Mouse (Mus musculus) heart, embryonic 14.5 days (tissue): ENCODE results near the gene 4930402H24Rik. TPM values are rescaled to one million over a fixed set of nuclear protein-coding genes. Genes with fewer than 3 reads are reported as not detected.
A peak's percentile ranks its signal among the peaks of the same experiment; 100 is the strongest.

Experiments used
- ATAC-seq: fragments of 200-750 bp; cut with Nextera tagmentation; 2 replicates; pipeline ENCODE4 v1.8.0; 2017; ENCODE audit warnings: low read depth, moderate TSS enrichment; ENCODE audit not compliant: insufficient number of reproducible peaks, insufficient read depth, low FRiP score
- H3K27ac ChIP-seq, 2 experiments: fragments of 200-500 bp in 1 of 2; fragments of 300-500 bp in 1 of 2; sonication (generic) in 1 of 2; replicated peaks in 1 of 2; 2 replicates each; pipeline ENCODE4 v1.5.1; 2012 to 2014; ENCODE audit warnings: low read depth in 2 of 2, low read length in 2 of 2, control low read depth in 1 of 2, mild to moderate bottlenecking in 1 of 2, mixed read lengths in 1 of 2; ENCODE audit not compliant: control insufficient read depth in 1 of 2, insufficient read depth in 1 of 2
- H3K27me3 ChIP-seq: fragments of 300-500 bp; sonication (generic); 2 replicates; pipeline ENCODE4 v1.6.1; 2014; ENCODE audit warnings: mild to moderate bottlenecking, low read length, control low read depth; ENCODE audit not compliant: control insufficient read depth, insufficient read depth
- H3K36me3 ChIP-seq: fragments of 300-500 bp; sonication (generic); 2 replicates; pipeline ENCODE4 v1.6.1; 2014; ENCODE audit warnings: mild to moderate bottlenecking, control low read depth, low read length, mixed read lengths; ENCODE audit not compliant: control insufficient read depth, insufficient read depth
- H3K4me1 ChIP-seq, 2 experiments: fragments of 200-500 bp in 1 of 2; fragments of 300-500 bp in 1 of 2; sonication (generic) in 1 of 2; 2 replicates each; pipeline ENCODE4 v1.6.1; 2012 to 2014; ENCODE audit warnings: low read length in 2 of 2, control low read depth in 1 of 2, mixed read lengths in 1 of 2; ENCODE audit not compliant: control insufficient read depth in 2 of 2, insufficient read depth in 2 of 2
- H3K4me2 ChIP-seq: fragments of 300-500 bp; sonication (generic); 2 replicates; pipeline ENCODE4 v1.6.1; 2014; ENCODE audit warnings: mild to moderate bottlenecking, low read length
- H3K4me3 ChIP-seq, 2 experiments: fragments of 200-500 bp in 1 of 2; fragments of 300-500 bp in 1 of 2; sonication (generic) in 1 of 2; 2 replicates each; pipeline ENCODE4 v1.5.1; 2012 to 2014; ENCODE audit warnings: low read length in 2 of 2, mild to moderate bottlenecking in 2 of 2, control low read depth in 1 of 2, low read depth in 1 of 2, moderate library complexity in 1 of 2; ENCODE audit not compliant: control insufficient read depth in 1 of 2, insufficient read depth in 1 of 2
- H3K9ac ChIP-seq: fragments of 300-500 bp; sonication (generic); 2 replicates; pipeline ENCODE4 v1.6.1; 2014; ENCODE audit warnings: mild to moderate bottlenecking, low read length
- H3K9me3 ChIP-seq: fragments of 300-500 bp; sonication (generic); 2 replicates; pipeline ENCODE4 v1.6.1; 2016; ENCODE audit warnings: low read length, control low read depth; ENCODE audit not compliant: control insufficient read depth
- WGBS: fragments of 180-500 bp; shearing (Covaris S2); extraction: QIAGEN DNeasy Blood & Tissue Kit; methylation state at CpG from one replicate; pipeline ENCODE4 v1.1.7; 2014; 5-methylcytosine and 5-hydroxymethylcytosine counted together
- polyA plus RNA-seq: library from polyadenylated mRNA; unstranded; fragments of >200 nt; fragmentation: Nextera tagmentation; extraction: Ambion mirVana; gene quantifications from 2 replicates; pipeline ENCODE4 v1.2.1, GENCODE M21; 2014

4930402H24Rik gene
- polyA plus RNA-seq, 1 experiment from 2014 or later, result 56.3 TPM

- WGBS, result 71% methylated on average over 3 of the region's 3 CpGs
- Histone ChIP-seq H3K27ac (no peak overlapping the region), H3K4me2 (no peak overlapping the region), H3K4me3 (no peak overlapping the region), H3K27me3 (no peaks in the 10 kb centered on the region), H3K9me3 (no peaks in the 10 kb centered on the region), H3K9ac (no peak overlapping the region), H3K4me1 (no peaks in the 10 kb centered on the region), H3K36me3 (peaks cover 98% of the 10 kb centered on the region)
- no peak for ATAC-seq
Observed at GRCm38 (mm10) chr2:130784939-130785338, 121.3 kb downstream of the 4930402H24Rik start.

GRCm38 (mm10) chr2:130780615-130781303 lies 125.4 kb downstream of the 4930402H24Rik start:
- 77% methylated on average over 2 of the region's 2 CpGs for WGBS
- Histone ChIP-seq H3K27ac (no peak overlapping the region), H3K36me3 (peaks cover 97% of the 10 kb centered on the region), H3K4me1 (no peaks in the 10 kb centered on the region), H3K27me3 (no peaks in the 10 kb centered on the region), H3K9me3 (no peaks in the 10 kb centered on the region), H3K9ac (no peak overlapping the region), H3K4me3 (no peak overlapping the region), H3K4me2 (no peak overlapping the region)
- ATAC-seq, result no peak

- WGBS, result 88% methylated on average over 1 of the region's 1 CpGs
- no peak for ATAC-seq
- H3K36me3 ChIP-seq, result peaks cover 97% of the 10 kb centered on the region
Observed at GRCm38 (mm10) chr2:130779935-130780334, 126.3 kb downstream of the 4930402H24Rik start.

GRCm38 (mm10) chr2:130776610-130777009 lies 129.6 kb downstream of the 4930402H24Rik start:
- Histone ChIP-seq H3K4me1 (no peaks in the 10 kb centered on the region), H3K27ac (no peak overlapping the region; a peak in 1 of 4 replicates), H3K9ac (no peak overlapping the region), H3K36me3 (peaks cover 96% of the 10 kb centered on the region), H3K9me3 (no peaks in the 10 kb centered on the region), H3K4me3 (no peak overlapping the region), H3K4me2 (no peak overlapping the region), H3K27me3 (no peaks in the 10 kb centered on the region)
- ATAC-seq, result peak; percentile 66; the same call in 1 of the 2 replicates
- 76% methylated on average over 7 of the region's 7 CpGs for WGBS

More at GRCm38 (mm10) chr2:130779935-130780334, 126.3 kb downstream of the 4930402H24Rik start:
- Histone ChIP-seq H3K27me3 (no peaks in the 10 kb centered on the region), H3K27ac (no peak overlapping the region), H3K4me3 (no peak overlapping the region), H3K4me1 (no peaks in the 10 kb centered on the region), H3K9me3 (no peaks in the 10 kb centered on the region), H3K9ac (no peak overlapping the region), H3K4me2 (no peak overlapping the region)

DNA sequence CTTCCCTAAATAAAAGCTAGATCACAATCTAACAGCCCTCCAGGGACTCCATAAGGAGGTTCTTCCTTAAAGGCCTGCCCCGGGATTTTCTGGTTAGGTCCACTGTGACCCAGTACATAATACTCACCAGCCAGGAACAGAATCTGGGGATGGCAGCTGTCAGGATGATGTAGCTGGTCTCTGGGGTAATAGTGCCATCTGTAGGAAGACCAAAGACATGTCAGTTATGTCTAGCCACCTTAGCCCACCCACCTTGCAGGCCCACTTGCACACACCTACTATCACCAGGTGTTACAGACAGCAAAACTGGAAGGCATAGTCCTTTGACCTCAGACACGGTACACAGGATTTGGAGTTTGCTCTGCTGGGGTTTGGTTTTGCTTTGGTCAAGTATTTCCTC lies 138.7 kb downstream of the 4930402H24Rik start:
- Histone ChIP-seq H3K9ac (no peak overlapping the region), H3K36me3 (peaks cover 97% of the 10 kb centered on the region), H3K27ac (no peak overlapping the region), H3K9me3 (no peaks in the 10 kb centered on the region), H3K27me3 (no peaks in the 10 kb centered on the region), H3K4me2 (no peak overlapping the region), H3K4me1 (no peaks in the 10 kb centered on the region), H3K4me3 (no peak overlapping the region)
- WGBS, result 63% methylated on average over 2 of the region's 2 CpGs
- ATAC-seq, result no peak

GRCm38 (mm10) chr2:130765396-130765795 lies 140.8 kb downstream of the 4930402H24Rik start:
- H3K9me3 ChIP-seq, result no peaks in the 10 kb centered on the region
- H3K4me1 ChIP-seq, result no peaks in the 10 kb centered on the region
- WGBS, result 59% methylated on average over 3 of the region's 3 CpGs
- H3K9ac ChIP-seq, result no peak overlapping the region
- H3K27me3 ChIP-seq, result no peaks in the 10 kb centered on the region
- ATAC-seq, result no peak
- H3K4me2 ChIP-seq, result no peak overlapping the region
- H3K27ac ChIP-seq, result peak overlapping the region in 1 of 2 experiments; percentile 15; a peak in 1 of 4 replicates
- no peak overlapping the region for H3K4me3 ChIP-seq
- peaks cover 97% of the 10 kb centered on the region for H3K36me3 ChIP-seq

DNA sequence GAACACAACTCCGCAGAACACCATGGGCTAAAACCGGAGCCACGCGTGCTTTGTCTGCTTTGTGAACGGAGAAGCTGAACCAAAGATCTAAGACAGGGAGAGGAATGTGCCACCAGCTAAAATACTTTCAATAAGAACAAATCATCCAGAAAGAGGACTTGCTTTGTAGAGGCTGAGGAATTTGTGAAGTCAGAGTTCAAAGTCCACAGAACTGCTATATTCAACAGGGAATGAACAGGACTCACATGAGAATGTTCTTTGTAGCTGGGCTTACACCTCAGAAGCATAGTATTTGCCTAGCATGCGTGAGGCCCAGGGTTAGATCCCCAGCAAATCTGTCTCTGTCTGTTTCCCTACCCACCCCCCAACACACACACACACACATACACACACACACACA lies 145.3 kb downstream of the 4930402H24Rik start:
- Histone ChIP-seq H3K27ac (peak overlapping the region; percentile 17 to 32; a peak in 3 of 4 replicates), H3K4me3 (no peak overlapping the region), H3K9me3 (no peaks in the 10 kb centered on the region), H3K4me2 (no peak overlapping the region), H3K4me1 (no peaks in the 10 kb centered on the region), H3K27me3 (no peaks in the 10 kb centered on the region), H3K9ac (no peak overlapping the region), H3K36me3 (peaks cover 78% of the 10 kb centered on the region)
- no peak for ATAC-seq
- WGBS, result 88% methylated on average over 6 of the region's 6 CpGs
